Mouse (Mus musculus) left cerebral cortex, postnatal 10 days (tissue): ENCODE data around the gene Nmrk1. TPM values are rescaled to one million over a fixed set of nuclear protein-coding genes. Genes with fewer than 3 reads are reported as not detected.
A peak's percentile ranks its signal among the peaks of the same experiment; 100 is the strongest.

ENCODE experiments used
- DNase-seq, 2 experiments: peaks; one replicate each; pipeline ENCODE4 v3.0.0; 2021 to 2022; ENCODE audit warnings: low spot score in 2 of 2, mixed read lengths in 1 of 2; ENCODE audit errors: extremely low spot score in 1 of 2
- intact Hi-C: fragments of 180-260 bp; cut with DNase I; formaldehyde crosslinking; loops from one replicate; pipeline ENCODE4 v1.15.1; 2025
- total RNA-seq, 2 experiments: library from RNA; stranded (reverse); gene quantifications; 2 replicates each; pipeline ENCODE4 v1.2.3; 2021

Nmrk1 gene
- total RNA-seq, 2 experiments from 2014 or later: 3.5 to 5.6 TPM

DNA sequence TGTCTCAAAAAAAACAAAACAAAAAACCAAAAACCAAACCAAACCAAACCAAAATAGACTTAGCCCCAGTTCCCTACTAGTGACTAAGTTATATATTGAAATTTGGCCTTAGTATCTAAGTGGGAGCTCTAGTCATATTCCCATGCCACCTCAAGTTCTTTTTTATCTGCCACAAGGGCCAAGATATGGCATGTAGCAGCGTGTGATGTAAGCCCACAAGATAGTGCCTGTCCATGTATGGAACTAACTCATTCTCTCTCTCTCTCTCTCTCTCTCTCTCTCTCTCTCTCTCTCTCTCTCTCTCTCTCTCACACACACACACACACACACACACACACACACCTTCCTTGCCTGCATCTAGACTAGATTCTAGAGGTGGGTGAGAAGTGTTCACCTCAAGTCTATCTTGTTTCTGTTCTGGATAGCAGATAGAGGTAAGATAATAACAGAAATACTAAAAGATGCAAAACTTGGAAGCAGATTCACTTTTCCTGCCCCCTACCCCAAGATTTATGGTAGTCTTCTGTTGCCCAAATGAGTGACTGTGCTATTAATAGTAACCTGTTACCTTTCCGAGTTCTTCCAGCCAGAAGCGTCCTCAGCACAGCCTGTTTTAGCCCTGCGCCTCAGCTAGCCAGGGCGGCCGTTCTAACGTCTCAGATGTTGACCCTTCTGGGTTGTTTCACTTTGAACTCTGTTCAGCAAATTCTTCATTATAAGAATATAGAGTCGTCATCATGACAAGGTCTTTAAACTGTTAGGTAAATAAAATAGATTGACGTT lies 16.2 kb downstream of the Nmrk1 start:
- no peak for DNase-seq
- intact Hi-C loops: no loop called here

GRCm38 (mm10) chr19:18648558-18648945 lies 16.8 kb downstream of the Nmrk1 start:
- DNase-seq: no peak
- intact Hi-C loops: no loop called here

DNA sequence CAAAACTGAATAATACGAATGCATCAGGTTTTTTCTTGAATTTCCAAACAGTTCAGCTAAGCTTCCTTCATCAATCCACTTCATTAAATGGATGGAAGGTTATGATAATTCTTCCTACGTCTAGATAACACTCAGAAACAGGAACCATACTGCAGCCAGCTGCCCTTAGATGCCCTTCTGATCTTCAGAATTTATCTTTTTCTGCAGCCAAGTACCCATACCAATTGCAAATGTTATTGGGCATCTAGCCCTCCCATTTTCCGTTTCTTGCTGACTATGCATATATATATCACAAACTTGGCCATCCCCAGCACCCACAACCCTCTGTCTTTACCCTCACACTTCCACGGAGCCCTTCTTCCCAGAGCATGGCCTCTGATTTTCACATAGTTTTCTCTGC lies 18.2 kb downstream of the Nmrk1 start:
- DNase-seq: no peak
- intact Hi-C loops: no loop called here

- intact Hi-C loops: no loop called here
- DNase-seq: no peak
These were observed 18.7 kb downstream of the Nmrk1 start for GRCm38 (mm10) chr19:18650473-18650872.

DNA sequence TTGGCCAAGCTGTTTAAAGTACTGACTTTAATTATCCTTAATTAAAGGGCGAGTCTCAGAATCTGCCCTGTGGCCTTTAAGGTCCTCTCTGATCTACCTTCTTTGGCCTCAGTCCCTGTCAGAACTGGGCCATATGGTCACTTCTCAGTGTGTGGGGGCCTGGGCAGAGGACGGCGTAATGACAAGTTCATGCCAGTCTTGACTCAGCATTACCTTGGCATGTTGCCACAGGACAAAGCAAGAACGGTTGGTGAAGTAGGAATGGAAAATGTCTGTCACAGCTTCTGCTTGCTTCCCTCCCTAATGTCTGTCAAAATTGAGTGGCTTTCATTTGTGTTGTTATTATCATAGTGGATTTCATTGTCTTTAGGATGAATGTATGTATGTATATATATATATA lies 20.8 kb downstream of the Nmrk1 start:
- intact Hi-C loops: no loop called here
- no peak for DNase-seq

DNA sequence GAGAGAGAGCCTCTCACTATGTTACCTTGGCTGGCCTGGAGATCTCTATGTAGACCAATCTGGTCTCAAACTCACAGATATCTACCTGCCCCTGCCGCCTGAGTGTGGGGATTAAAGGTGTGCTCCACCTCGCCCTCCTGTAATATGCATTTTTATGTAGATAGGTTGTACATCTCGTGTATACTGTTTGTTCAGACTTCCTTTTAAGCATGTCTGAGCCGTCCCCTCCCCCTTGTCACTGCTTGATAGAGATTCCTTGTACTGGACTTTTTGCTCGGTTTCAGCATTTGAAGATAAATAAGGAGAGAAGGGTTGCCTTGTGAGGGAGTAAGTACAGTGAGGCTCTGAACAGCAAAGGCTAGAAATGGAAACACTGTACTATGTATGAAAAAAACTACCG lies 21.3 kb downstream of the Nmrk1 start:
- DNase-seq: no peak
- intact Hi-C loops: no loop called here

DNA sequence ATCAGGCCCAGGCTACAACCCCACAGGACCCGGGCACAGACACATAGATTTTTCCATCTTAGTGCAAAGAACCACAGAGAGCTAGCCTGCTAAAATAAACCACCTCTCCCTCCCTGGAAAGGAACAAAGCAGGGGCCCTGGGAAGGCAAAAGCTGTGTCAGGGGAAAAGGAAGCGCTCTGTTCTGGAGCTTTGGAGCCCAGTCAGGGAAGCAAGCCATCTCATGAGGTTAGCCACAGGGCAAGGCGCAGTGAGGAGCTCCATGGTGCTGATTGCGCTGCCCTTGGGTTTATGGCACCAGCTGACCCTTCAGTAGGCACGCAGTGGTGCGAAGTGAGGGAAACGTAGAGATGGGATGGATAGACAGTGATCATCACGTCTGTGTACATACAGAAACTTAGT lies 22.6 kb downstream of the Nmrk1 start:
- intact Hi-C loops: no loop called here

DNA sequence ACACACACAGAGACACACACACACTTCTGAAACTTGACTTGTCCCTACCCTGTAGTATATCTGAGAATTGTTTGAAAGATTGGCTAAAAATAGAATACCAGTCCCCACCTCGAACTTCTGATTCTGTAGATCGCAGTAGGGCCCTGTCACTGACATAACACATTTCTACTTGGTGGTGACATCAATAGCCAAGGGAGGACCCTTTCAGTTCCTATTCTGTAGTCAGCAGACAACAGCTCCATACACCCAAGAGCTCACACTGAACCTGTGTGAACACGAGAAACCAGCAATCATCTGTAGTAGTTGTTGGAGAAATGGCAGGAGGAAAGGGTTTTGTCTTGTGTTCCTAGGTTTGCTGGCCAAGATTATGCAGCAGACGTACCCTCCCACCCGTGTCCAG lies 23.2 kb downstream of the Nmrk1 start:
- intact Hi-C loops: no loop called here
- no peak for DNase-seq

More for the DNA sequence above, 22.6 kb downstream of the Nmrk1 start:
- no peak for DNase-seq

GRCm38 (mm10) chr19:18655999-18656398 lies 24.2 kb downstream of the Nmrk1 start:
- DNase-seq: no peak
- intact Hi-C loops: no loop called here

DNA sequence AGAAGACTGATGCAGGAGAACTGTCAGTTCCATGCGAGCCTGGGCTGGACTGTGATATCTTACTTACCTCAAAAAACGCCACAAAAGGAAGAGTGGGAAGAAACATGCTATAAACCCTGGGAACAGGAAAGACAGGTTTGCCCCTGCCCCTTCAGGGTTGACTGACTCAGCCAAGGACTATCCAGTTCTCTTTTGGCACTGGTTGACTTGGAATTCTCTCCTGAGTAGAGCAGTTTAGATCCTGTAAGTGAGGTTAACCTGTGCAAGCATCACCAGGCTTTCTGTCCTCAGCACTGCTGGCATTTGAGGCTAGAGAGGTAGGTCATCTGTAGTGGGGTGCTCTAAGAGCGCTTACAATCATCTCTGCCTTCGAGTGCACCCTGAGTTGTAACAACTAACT lies 26.7 kb downstream of the Nmrk1 start:
- intact Hi-C loops: no loop called here
- no peak for DNase-seq

- no peak for DNase-seq
- intact Hi-C loops: no loop called here
These were observed 27.6 kb downstream of the Nmrk1 start for GRCm38 (mm10) chr19:18659349-18659748.

DNA sequence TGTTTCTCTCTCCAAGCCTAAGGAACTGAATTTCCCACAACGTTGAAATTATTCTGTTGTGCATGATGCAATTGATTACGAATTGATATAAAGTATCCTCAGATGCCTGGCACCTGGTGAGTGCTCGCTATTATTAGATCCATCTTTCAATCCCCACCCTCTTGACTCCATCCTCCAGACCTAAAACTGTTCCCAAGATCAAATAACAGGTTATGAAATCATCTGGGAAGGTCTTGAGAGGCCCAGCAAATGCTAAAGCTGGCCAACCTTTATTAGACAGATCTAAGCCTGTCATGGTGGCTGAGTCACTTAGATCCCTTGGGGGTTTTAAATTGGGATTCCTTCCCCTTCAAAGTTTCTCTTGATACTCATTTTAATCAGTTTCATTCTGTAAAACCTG lies 28.7 kb downstream of the Nmrk1 start:
- DNase-seq: no peak
- intact Hi-C loops: no loop called here

GRCm38 (mm10) chr19:18661683-18662082 lies 29.9 kb downstream of the Nmrk1 start:
- no peak for DNase-seq
- intact Hi-C loops: no loop called here

GRCm38 (mm10) chr19:18663904-18664303 lies 32.2 kb downstream of the Nmrk1 start:
- no peak for DNase-seq
- intact Hi-C loops: no loop called here

GRCm38 (mm10) chr19:18666966-18667365 lies 35.2 kb downstream of the Nmrk1 start:
- intact Hi-C loops: no loop called here
- DNase-seq: no peak

DNA sequence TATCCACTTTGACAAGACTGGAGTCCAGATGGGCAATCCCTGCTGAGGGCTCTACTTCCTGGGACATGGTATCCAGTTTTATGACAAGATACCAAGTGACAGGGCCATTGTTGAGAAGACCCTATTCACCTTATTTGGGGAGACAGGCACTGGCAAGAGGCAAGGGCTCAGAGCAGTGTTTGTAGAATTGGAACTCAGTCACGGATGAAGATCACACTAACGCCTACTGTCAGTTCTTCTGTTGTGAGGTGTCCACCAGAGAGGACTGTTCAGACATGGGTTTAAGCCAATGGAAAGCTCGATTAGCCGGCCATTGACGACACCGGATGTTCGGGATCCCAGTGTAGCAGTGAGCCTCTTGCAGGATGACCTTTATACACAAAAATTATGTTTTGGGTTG lies 37.8 kb downstream of the Nmrk1 start:
- intact Hi-C loops: no loop called here
- DNase-seq: no peak

GRCm38 (mm10) chr19:18670608-18671007 lies 38.9 kb downstream of the Nmrk1 start, which contains the start of gene Carnmt1:
Carnmt1 (plus strand) TSS chr19:18670764.
- intact Hi-C loops: no loop called here
- peak; percentile 96 to 99 for DNase-seq

DNA sequence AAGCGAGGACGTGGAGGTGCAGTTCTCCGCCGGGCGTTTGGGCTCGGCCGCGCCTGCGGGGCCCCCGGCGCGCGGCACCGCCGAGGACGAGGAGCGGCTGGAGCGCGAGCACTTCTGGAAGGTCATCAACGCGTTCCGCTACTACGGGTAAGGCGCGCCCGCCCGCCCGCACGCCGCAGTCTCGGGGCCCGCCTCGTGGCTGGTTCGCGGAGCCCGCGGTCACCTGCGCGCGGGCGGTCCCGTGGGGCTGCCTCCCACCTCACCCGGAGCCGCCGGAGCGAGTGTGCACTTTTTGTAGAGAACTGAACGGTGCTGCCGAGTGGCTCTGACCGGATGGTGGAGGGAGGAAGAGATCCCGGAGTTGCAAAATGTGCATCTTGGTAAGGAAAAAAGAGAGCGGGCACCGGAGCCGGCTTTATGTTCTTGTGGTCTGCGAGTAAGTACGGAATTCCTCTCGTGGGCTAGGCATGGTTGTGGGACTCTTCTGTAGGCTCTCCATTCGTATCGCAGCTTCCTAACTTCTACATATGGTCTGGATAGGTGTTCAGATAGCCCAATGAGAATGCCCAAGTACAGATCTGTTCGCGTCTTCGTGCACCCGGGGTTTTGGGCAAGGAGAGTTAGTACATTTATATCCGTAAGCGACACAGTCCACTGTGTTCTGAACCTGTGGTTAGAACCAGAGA lies 39.4 kb downstream of the Nmrk1 start:
- peak; percentile 16 to 67 for DNase-seq
- intact Hi-C loops: no loop called here

DNA sequence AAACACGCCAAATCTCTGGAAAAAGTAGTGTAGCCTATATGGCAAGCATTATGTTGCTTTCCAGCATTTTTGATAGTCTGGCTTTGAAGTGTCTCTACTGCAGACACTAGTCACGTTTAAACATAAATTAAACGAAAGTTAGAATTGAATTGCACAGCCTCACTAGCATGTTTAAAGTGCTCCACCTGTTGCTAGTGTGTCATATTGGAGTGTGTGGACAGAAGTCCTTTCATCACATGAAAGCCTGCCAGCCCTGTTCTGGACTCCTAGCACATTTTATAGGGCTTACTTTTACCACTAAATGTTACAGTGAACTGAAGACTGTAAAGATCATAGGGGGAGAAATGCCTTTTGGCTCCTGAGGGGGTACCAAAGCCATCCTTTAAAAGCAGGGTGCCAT lies 40.7 kb downstream of the Nmrk1 start:
- intact Hi-C loops: no loop called here
- no peak for DNase-seq

GRCm38 (mm10) chr19:18673116-18673515 lies 41.4 kb downstream of the Nmrk1 start:
- intact Hi-C loops: no loop called here
- no peak for DNase-seq
